Mouse (Mus musculus) gastrocnemius, postnatal 10 days (tissue): ENCODE measurements around the gene Cabp1. TPM values are rescaled to one million over a fixed set of nuclear protein-coding genes. Genes with fewer than 3 reads are reported as not detected.

Experiments used
- DNase-seq: peaks from one replicate; pipeline ENCODE4 v3.0.0; 2021; ENCODE audit warnings: mixed read lengths
- total RNA-seq, 2 experiments: library from RNA; stranded (reverse); gene quantifications; 2 replicates each; pipeline ENCODE4 v1.2.3; 2021

The Cabp1 gene
- total RNA-seq, 2 experiments from 2014 or later, result 2.1 to 4.5 TPM

GRCm38 (mm10) chr5:115210380-115210779, 16.2 kb upstream of the Cabp1 start:
- no peak for DNase-seq

GRCm38 (mm10) chr5:115208601-115209000, 14.4 kb upstream of the Cabp1 start:
- DNase-seq, result no peak

- no peak for DNase-seq
Observed at GRCm38 (mm10) chr5:115207892-115208291, 13.7 kb upstream of the Cabp1 start.

GRCm38 (mm10) chr5:115207244-115207643, 13.1 kb upstream of the Cabp1 start:
- no peak for DNase-seq

- DNase-seq, result peak; percentile 46
Observed at GRCm38 (mm10) chr5:115204562-115205311, 10.6 kb upstream of the Cabp1 start.

- no peak for DNase-seq
Observed at GRCm38 (mm10) chr5:115203735-115204561, 9.8 kb upstream of the Cabp1 start.

GRCm38 (mm10) chr5:115194626-115195221, 543 bp upstream of the Cabp1 start:
- DNase-seq, result no peak

- DNase-seq, result peak; percentile 75
Observed at GRCm38 (mm10) chr5:115193226-115193625, 955 bp downstream of the Cabp1 start.

GRCm38 (mm10) chr5:115192828-115193195, 1.4 kb downstream of the Cabp1 start:
- DNase-seq, result no peak

GRCm38 (mm10) chr5:115191880-115192827, 2.0 kb downstream of the Cabp1 start:
- peak; percentile 43 for DNase-seq

- no peak for DNase-seq
Observed at GRCm38 (mm10) chr5:115190081-115190480, 4.1 kb downstream of the Cabp1 start.

GRCm38 (mm10) chr5:115188824-115189223, 5.4 kb downstream of the Cabp1 start:
- peak; percentile 42 for DNase-seq

- DNase-seq, result peak; percentile 97
Observed at GRCm38 (mm10) chr5:115187188-115188131, 6.7 kb downstream of the Cabp1 start.

GRCm38 (mm10) chr5:115186371-115187073, 7.7 kb downstream of the Cabp1 start:
- DNase-seq, result no peak

GRCm38 (mm10) chr5:115184726-115185125, 9.5 kb downstream of the Cabp1 start:
- DNase-seq, result no peak

- DNase-seq, result no peak
Observed at GRCm38 (mm10) chr5:115183482-115183881, 10.7 kb downstream of the Cabp1 start.

GRCm38 (mm10) chr5:115182925-115183324, 11.3 kb downstream of the Cabp1 start:
- no peak for DNase-seq

GRCm38 (mm10) chr5:115181248-115181940, 12.8 kb downstream of the Cabp1 start:
- no peak for DNase-seq

- no peak for DNase-seq
Observed at GRCm38 (mm10) chr5:115179596-115179995, 14.6 kb downstream of the Cabp1 start.
